Comparison of ENCODE assay signal across 15 mouse cellular contexts in genomic region chr6:91224939-91225338, GRCm38 (mm10). TPM values are rescaled to one million over a fixed set of nuclear protein-coding genes. Genes with fewer than 3 reads are reported as not detected.
DNase-seq lines count a peak whose midpoint lies in the region; ATAC-seq and TF ChIP-seq lines count a peak whose summit lies in the region.
"Had no signal": no experiment of that assay in that cellular context is flagged by ENCODE, and none has a peak within 500 bp of the region (broad histone marks: within the 10 kb centered on the region; RNA-seq: fewer than 3 reads in every experiment).

No protein-coding gene starts in this region.

- peaks cover 16% of the 10 kb centered on the region for H3K27me3 ChIP-seq in heart, postnatal 0 days (ENCODE audit: control insufficient read depth, insufficient read depth, low read length)

- H3K4me1 ChIP-seq in heart, postnatal 0 days (ENCODE audit: control insufficient read depth, insufficient read depth): 0 out of 2 replicates have a peak, but pooled peaks cover 8% of the 10 kb centered on the region
- H3K4me1 ChIP-seq: forebrain, embryonic 12.5 days had no signal

- H3K4me2 ChIP-seq in heart, postnatal 0 days (ENCODE audit: low read depth, low read length): no peak overlapping the region
- H3K4me2 ChIP-seq: forebrain, embryonic 12.5 days; midbrain, embryonic 11.5 days; neural tube, embryonic 13.5 days had no signal

- no peak overlapping the region for H3K9ac ChIP-seq in heart, postnatal 0 days (replicated peaks; ENCODE audit: low read depth, low read length)
- H3K9ac ChIP-seq: forebrain, embryonic 12.5 days; neural tube, embryonic 13.5 days had no signal

- no peaks in the 10 kb centered on the region for H3K9me3 ChIP-seq in heart, postnatal 0 days (replicated peaks; ENCODE audit: control insufficient read depth, low read length)
- H3K9me3 ChIP-seq: forebrain, embryonic 12.5 days; neural tube, embryonic 13.5 days had no signal

- no peak for TF ChIP-seq CTCF in heart, postnatal 0 days (IDR thresholded peaks at IDR 0.05; ENCODE audit: low read depth)

- no peaks in the 10 kb centered on the region for H3K36me3 ChIP-seq in heart, postnatal 0 days (replicated peaks; ENCODE audit: control insufficient read depth, insufficient read depth, low read length)
- H3K36me3 ChIP-seq: forebrain, embryonic 12.5 days; neural tube, embryonic 13.5 days had no signal

- 0 out of 2 replicates have a peak, but pooled peaks have one; percentile 49 for TF ChIP-seq EP300 in heart, postnatal 0 days (IDR thresholded peaks at IDR 0.05; ENCODE audit: low read depth)

- H3K27ac ChIP-seq in heart, postnatal 0 days (ENCODE audit: low read depth): no peak overlapping the region
- H3K27ac ChIP-seq: forebrain, embryonic 12.5 days; macrophage; neural tube, embryonic 13.5 days had no signal

- DNase-seq in kidney, adult 11 months: peak; percentile 9
- DNase-seq in kidney, adult 18-20 months: no peak
- peak; percentile 4 for DNase-seq in A20 (ENCODE audit: low read depth, low spot score)
- no peak for DNase-seq in heart, postnatal 0 days (ENCODE audit: low spot score)
- DNase-seq in lung, postnatal 10 days: peak; percentile 57
- DNase-seq in adrenal gland, adult 18-20 months (ENCODE audit: low spot score in 2 of 2): no peak
- DNase-seq in gastrocnemius, postnatal 25 days: no peak
- DNase-seq: adrenal gland, adult 8-10 months; cerebellum, adult 11 months; liver; right cerebral cortex, postnatal 14 days had no signal

- 0 out of 2 replicates have a peak, but pooled peaks have one; percentile 25 for ATAC-seq in heart, postnatal 0 days (ENCODE audit: insufficient read depth, low read depth)

- WGBS in heart, postnatal 0 days: 41% methylated on average over 6 of the region's 6 CpGs

- no peak overlapping the region for H3K4me3 ChIP-seq in heart, postnatal 0 days (ENCODE audit: low read depth, low read length)
- H3K4me3 ChIP-seq: forebrain, embryonic 12.5 days; neural tube, embryonic 13.5 days had no signal

RNA-seq across cellular contexts. Expression of gene Fbln2, which starts 12.7 kb away (rescaled TPM):
- total RNA-seq in heart, postnatal 0 days (2014; rRNA removed; ENCODE audit: low replicate concordance): 222 and 302 TPM in 2 replicates
- 117 and 120 TPM in 2 replicates for polyA plus RNA-seq in heart, postnatal 0 days (2015; fragmentation: Nextera tagmentation; extraction: Ambion mirVana)
- total RNA-seq in adrenal gland, adult 18-20 months (2021): 10 to 100 TPM in 1 of 2 experiments, 1 to 10 TPM in 1; 9.1 to 25.1 TPM
- total RNA-seq in gastrocnemius, postnatal 25 days (2021): 10 to 100 TPM; 47.7 to 50.2 TPM

Comparison
In these comparisons a context has a peak if more than half of its experiments do, and no peak if none do; other contexts are left out.
1. DNase-seq: peak in kidney, adult 11 months (single experiment), A20 (single experiment) and lung, postnatal 10 days (single experiment); none in kidney, adult 18-20 months (single experiment), heart, postnatal 0 days (single experiment), adrenal gland, adult 18-20 months (0 of 2) and gastrocnemius, postnatal 25 days (single experiment).